Mouse (Mus musculus) forebrain, embryonic 11.5 days (tissue): ENCODE data around the gene Trpd52l3. TPM values are rescaled to one million over a fixed set of nuclear protein-coding genes. Genes with fewer than 3 reads are reported as not detected.

Experiments used
- ATAC-seq: fragments of 200-750 bp; cut with Nextera tagmentation; replicated peaks from 2 replicates; pipeline ENCODE4 v1.8.0; 2017; ENCODE audit warnings: moderate TSS enrichment; ENCODE audit not compliant: low FRiP score
- DNase-seq: peaks from one replicate; pipeline ENCODE4 v3.0.0-alpha.2; 2017; ENCODE audit warnings: low spot score
- H3K27ac ChIP-seq: fragments of 300-500 bp; sonication (generic); 2 replicates; pipeline ENCODE4 v1.5.1; 2014; ENCODE audit warnings: low read depth, low read length
- H3K27me3 ChIP-seq: fragments of 300-500 bp; sonication (generic); 2 replicates; pipeline ENCODE4 v1.6.1; 2014; ENCODE audit warnings: mild to moderate bottlenecking, low read length, mixed read lengths; ENCODE audit not compliant: control insufficient read depth, insufficient read depth
- H3K36me3 ChIP-seq: fragments of 300-500 bp; sonication (generic); 2 replicates; pipeline ENCODE4 v1.6.1; 2014; ENCODE audit warnings: mild to moderate bottlenecking, low read length, moderate library complexity, mixed read lengths; ENCODE audit not compliant: control insufficient read depth, insufficient read depth
- H3K4me1 ChIP-seq: fragments of 300-500 bp; sonication (generic); replicated peaks from 2 replicates; pipeline ENCODE4 v1.6.1; 2014; ENCODE audit warnings: low read length, mixed read lengths; ENCODE audit not compliant: control insufficient read depth, insufficient read depth
- H3K4me2 ChIP-seq: fragments of 300-500 bp; sonication (generic); 2 replicates; pipeline ENCODE4 v1.6.1; 2014; ENCODE audit warnings: low read depth, mild to moderate bottlenecking, low read length, moderate library complexity, mixed read lengths; ENCODE audit not compliant: severe bottlenecking
- H3K4me3 ChIP-seq: fragments of 300-500 bp; sonication (generic); 2 replicates; pipeline ENCODE4 v1.5.1; 2014; ENCODE audit warnings: low read depth, low read length
- H3K9ac ChIP-seq: fragments of 300-500 bp; sonication (generic); 2 replicates; pipeline ENCODE4 v1.6.1; 2014; ENCODE audit warnings: low read length
- H3K9me3 ChIP-seq: fragments of 300-500 bp; sonication (generic); 2 replicates; pipeline ENCODE4 v1.6.1; 2016; ENCODE audit warnings: low read length, mixed read lengths; ENCODE audit not compliant: control insufficient read depth
- WGBS: fragments of 180-500 bp; shearing (Covaris S2); extraction: QIAGEN DNeasy Blood & Tissue Kit; methylation state at CpG from one replicate; pipeline ENCODE4 v1.1.7; 2014; 5-methylcytosine and 5-hydroxymethylcytosine counted together
- polyA plus RNA-seq: library from polyadenylated mRNA; unstranded; fragments of >200 nt; fragmentation: Nextera tagmentation; extraction: Ambion mirVana; gene quantifications from 2 replicates; pipeline ENCODE4 v1.2.1, GENCODE M21; 2014

Gene Trpd52l3
- polyA plus RNA-seq: not detected in 2 replicates

DNA sequence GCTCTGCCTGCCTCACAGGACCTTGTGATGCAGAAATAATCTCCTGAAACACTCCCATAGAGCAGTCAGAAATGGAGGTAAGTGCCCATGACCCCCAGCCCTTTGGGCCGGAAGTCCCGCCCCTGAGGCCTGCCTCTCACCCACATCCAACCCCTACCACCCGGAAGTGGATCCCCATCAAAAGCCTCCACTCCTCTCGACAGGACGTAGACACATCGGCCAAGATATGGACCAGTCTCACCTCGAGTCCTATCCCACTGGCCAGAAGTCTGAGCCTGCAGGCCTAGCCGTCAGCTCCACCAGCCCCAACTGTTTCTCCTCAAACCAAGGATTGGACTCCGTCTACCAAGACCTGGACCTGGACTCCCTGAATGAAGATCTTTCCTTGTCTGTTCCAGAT, at the start of gene Trpd52l3:
TSS of gene Trpd52l3 (plus strand) at position 170 of the 400 bp plus-strand sequence.
- DNase-seq: no peak
- 92% methylated on average over 9 of the region's 9 CpGs for WGBS

GRCm38 (mm10) chr19:29953833-29954232, 49.8 kb upstream of the Trpd52l3 start:
- H3K9ac ChIP-seq: no peak overlapping the region
- ATAC-seq (no peak), DNase-seq (no peak)
- 95% methylated on average over 3 of the region's 3 CpGs for WGBS
- no peaks in the 10 kb centered on the region for H3K9me3 ChIP-seq
- H3K4me1 ChIP-seq: no peaks in the 10 kb centered on the region
- no peaks in the 10 kb centered on the region for H3K36me3 ChIP-seq
- H3K4me3 ChIP-seq: no peak overlapping the region
- H3K27me3 ChIP-seq: no peaks in the 10 kb centered on the region
- no peak overlapping the region for H3K27ac ChIP-seq
- H3K4me2 ChIP-seq: no peak overlapping the region

More for the DNA sequence above, at the start of gene Trpd52l3:
- H3K4me3 ChIP-seq: no peak within 1 kb of the TSS
- peaks cover 3% of the 10 kb centered on the region; the same call in 1 of the 2 replicates for H3K4me1 ChIP-seq
- H3K27me3 ChIP-seq: no peaks in the 10 kb centered on the region
- no peaks in the 10 kb centered on the region for H3K9me3 ChIP-seq
- H3K9ac ChIP-seq: no peak within 1 kb of the TSS
- no peak within 1 kb of the TSS for H3K27ac ChIP-seq
- no peak for ATAC-seq
- H3K4me2 ChIP-seq: no peak within 1 kb of the TSS
- no peaks in the 10 kb centered on the region for H3K36me3 ChIP-seq

GRCm38 (mm10) chr19:29955454-29955853, 48.1 kb upstream of the Trpd52l3 start:
- no peaks in the 10 kb centered on the region for H3K27me3 ChIP-seq
- 85% methylated on average over 2 of the region's 2 CpGs for WGBS
- H3K4me3 ChIP-seq: no peak overlapping the region
- H3K4me2 ChIP-seq: no peak overlapping the region
- ATAC-seq (no peak), DNase-seq (no peak)
- H3K9ac ChIP-seq: no peak overlapping the region
- H3K9me3 ChIP-seq: no peaks in the 10 kb centered on the region
- no peaks in the 10 kb centered on the region for H3K4me1 ChIP-seq
- no peaks in the 10 kb centered on the region for H3K36me3 ChIP-seq
- H3K27ac ChIP-seq: no peak overlapping the region

- H3K9ac ChIP-seq: no peak overlapping the region
- H3K4me2 ChIP-seq: no peak overlapping the region
- no peaks in the 10 kb centered on the region for H3K27me3 ChIP-seq
- H3K4me1 ChIP-seq: no peaks in the 10 kb centered on the region
- WGBS: 80% methylated on average over 4 of the region's 4 CpGs
- H3K27ac ChIP-seq: no peak overlapping the region
- H3K4me3 ChIP-seq: no peak overlapping the region
- no peak for DNase-seq
- no peaks in the 10 kb centered on the region for H3K36me3 ChIP-seq
- H3K9me3 ChIP-seq: no peaks in the 10 kb centered on the region
- no peak for ATAC-seq
These were observed 42.7 kb upstream of the Trpd52l3 start for GRCm38 (mm10) chr19:29960906-29961305.

DNA sequence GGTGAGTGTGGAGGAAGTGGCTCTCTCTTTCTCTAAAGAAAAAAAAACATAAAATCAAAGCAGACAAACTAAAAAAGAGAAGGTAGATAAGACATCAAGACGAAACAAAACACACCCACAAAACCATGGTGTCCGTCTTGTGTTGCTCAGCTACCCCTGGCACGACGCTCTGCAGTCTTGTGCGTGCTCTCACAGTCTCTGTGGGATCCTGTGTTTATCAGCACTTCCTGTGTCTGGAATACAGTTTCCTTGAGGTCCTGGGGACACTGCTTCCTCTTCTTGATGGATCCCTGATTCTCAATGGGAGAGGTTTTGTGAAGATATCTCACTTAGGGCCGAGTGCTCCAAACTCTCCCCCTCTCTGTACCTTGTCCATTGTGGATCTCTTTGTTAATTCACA, 41.7 kb upstream of the Trpd52l3 start:
- Histone ChIP-seq H3K27me3 (no peaks in the 10 kb centered on the region), H3K4me2 (no peak overlapping the region), H3K4me3 (no peak overlapping the region), H3K36me3 (no peaks in the 10 kb centered on the region), H3K4me1 (no peaks in the 10 kb centered on the region), H3K27ac (no peak overlapping the region), H3K9ac (no peak overlapping the region), H3K9me3 (no peaks in the 10 kb centered on the region)
- no peak for ATAC-seq
- no peak for DNase-seq
- 87% methylated on average over 6 of the region's 6 CpGs for WGBS

- DNase-seq (no peak), ATAC-seq (no peak)
- WGBS: 88% methylated on average over 2 of the region's 2 CpGs
- no peak overlapping the region for H3K27ac ChIP-seq
- no peak overlapping the region for H3K9ac ChIP-seq
- H3K9me3 ChIP-seq: no peaks in the 10 kb centered on the region
- no peak overlapping the region for H3K4me3 ChIP-seq
- H3K4me1 ChIP-seq: no peaks in the 10 kb centered on the region
- no peaks in the 10 kb centered on the region for H3K36me3 ChIP-seq
- no peak overlapping the region for H3K4me2 ChIP-seq
- no peaks in the 10 kb centered on the region for H3K27me3 ChIP-seq
These were observed 39.9 kb upstream of the Trpd52l3 start for GRCm38 (mm10) chr19:29963598-29964092.

DNA sequence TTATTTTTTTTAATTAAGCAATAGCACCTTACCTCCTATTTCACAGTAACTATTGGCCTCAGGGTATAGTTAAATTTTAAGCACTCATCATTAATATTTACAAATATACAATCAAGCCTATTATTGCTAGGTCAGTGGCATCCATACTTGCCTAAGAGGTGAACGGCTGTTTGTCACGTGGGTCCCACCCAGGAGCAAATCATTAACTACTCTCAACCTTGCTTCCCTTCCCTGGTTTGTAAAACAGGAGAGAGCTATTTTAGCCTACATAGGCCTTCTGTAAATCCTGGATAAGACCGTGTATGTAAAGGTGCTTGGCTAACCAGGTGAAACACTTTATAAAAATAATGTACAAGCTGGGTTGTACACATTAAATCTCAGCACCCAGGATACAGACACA, 35.6 kb upstream of the Trpd52l3 start:
- Histone ChIP-seq H3K36me3 (no peaks in the 10 kb centered on the region), H3K9ac (no peak overlapping the region), H3K4me1 (no peaks in the 10 kb centered on the region), H3K27ac (no peak overlapping the region), H3K4me3 (no peak overlapping the region), H3K27me3 (no peaks in the 10 kb centered on the region), H3K9me3 (no peaks in the 10 kb centered on the region), H3K4me2 (no peak overlapping the region)
- ATAC-seq (no peak), DNase-seq (no peak)
- 88% methylated on average over 3 of the region's 3 CpGs for WGBS

DNA sequence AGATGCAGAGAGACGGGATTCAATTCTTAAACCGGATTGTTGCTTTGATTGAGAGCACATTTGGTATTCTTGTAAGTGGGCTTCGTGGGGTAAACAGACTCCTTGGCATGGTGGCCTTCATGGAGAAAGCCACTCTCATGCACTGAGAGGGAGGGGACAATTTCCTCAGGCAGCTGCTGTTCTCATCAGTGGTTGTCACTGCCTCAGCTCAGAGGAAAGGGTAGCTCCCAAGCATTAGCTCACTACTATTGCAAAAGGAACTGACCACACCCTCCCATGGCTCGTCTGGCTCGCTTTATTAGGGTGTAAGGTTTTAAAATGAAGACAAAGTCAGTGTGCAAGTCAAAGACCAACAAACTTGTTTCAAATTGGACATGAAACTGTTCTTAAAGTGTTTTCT, 30.2 kb upstream of the Trpd52l3 start:
- no peaks in the 10 kb centered on the region for H3K36me3 ChIP-seq
- no peak overlapping the region for H3K9ac ChIP-seq
- no peak overlapping the region for H3K4me2 ChIP-seq
- no peaks in the 10 kb centered on the region for H3K4me1 ChIP-seq
- no peaks in the 10 kb centered on the region for H3K9me3 ChIP-seq
- ATAC-seq: no peak
- no peak overlapping the region for H3K27ac ChIP-seq
- H3K27me3 ChIP-seq: no peaks in the 10 kb centered on the region
- H3K4me3 ChIP-seq: no peak overlapping the region
- no peak for DNase-seq
- WGBS: 81% methylated on average over 5 of the region's 5 CpGs

GRCm38 (mm10) chr19:29978847-29979246, 24.7 kb upstream of the Trpd52l3 start:
- no peak for ATAC-seq
- DNase-seq: no peak
- 62% methylated on average over 2 of the region's 2 CpGs for WGBS
- Histone ChIP-seq H3K4me1 (no peaks in the 10 kb centered on the region), H3K27me3 (no peaks in the 10 kb centered on the region), H3K9me3 (no peaks in the 10 kb centered on the region), H3K4me2 (no peak overlapping the region), H3K9ac (no peak overlapping the region), H3K27ac (no peak overlapping the region), H3K4me3 (no peak overlapping the region), H3K36me3 (no peaks in the 10 kb centered on the region)
